In the genomic region with DNA sequence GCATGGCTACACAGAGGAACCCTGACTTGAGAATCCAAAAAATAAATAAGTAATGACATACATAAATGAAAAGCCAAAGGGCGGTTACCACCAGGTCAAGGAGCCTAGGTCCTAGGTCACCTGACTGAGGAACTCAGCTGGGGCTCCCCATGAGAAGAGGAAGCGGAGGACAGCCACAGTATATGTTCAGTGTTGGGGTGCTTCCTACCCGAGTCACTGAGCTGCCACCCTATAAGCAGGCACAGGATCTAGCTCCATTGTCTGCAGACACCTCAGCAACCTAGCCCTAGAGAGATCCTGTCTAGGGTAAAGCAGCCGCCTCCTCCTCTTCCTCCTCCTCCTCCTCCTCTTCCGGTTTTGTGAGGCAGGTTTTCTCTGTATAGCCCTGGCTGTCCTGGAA, we compare ENCODE assay signal across 23 mouse cellular contexts. TPM values are rescaled to one million over a fixed set of nuclear protein-coding genes. Genes with fewer than 3 reads are reported as not detected.
DNase-seq lines count a peak whose midpoint lies in the region.
"Had no signal": no experiment of that assay in that cellular context is flagged by ENCODE, and none has a peak within 500 bp of the region (broad histone marks: within the 10 kb centered on the region; RNA-seq: fewer than 3 reads in every experiment).

No protein-coding gene starts in this region.

- 82% methylated on average over 5 of the region's 5 CpGs for WGBS in limb, embryonic 10.5 days

- peak overlapping the region; percentile 40 for H3K4me3 ChIP-seq in megakaryocyte, embryonic 14.5 days (replicated peaks)
- no peak overlapping the region for H3K4me3 ChIP-seq in limb, embryonic 10.5 days
- H3K4me3 ChIP-seq: embryonic facial prominence, embryonic 15.5 days; heart, embryonic 10.5 days; hindbrain, embryonic 13.5 days; intestine, embryonic 15.5 days; limb, embryonic 13.5 days; liver, embryonic 13.5 days; midbrain, embryonic 12.5 days had no signal

- H3K4me1 ChIP-seq in megakaryocyte, embryonic 14.5 days: peaks cover 26% of the 10 kb centered on the region
- H3K4me1 ChIP-seq in limb, embryonic 10.5 days: peaks cover 76% of the 10 kb centered on the region

- peak; percentile 11 for DNase-seq in 416B (ENCODE audit: low read depth)
- peak; percentile 48 for DNase-seq in A20 (ENCODE audit: low read depth, low spot score)
- peak; percentile 23 for DNase-seq in MEL-GATA-1-ER (ENCODE audit: extremely low read depth, low read depth)
- DNase-seq in left cerebral cortex, adult 8-10 months (ENCODE audit: low spot score in 2 of 2): no peak
- no peak for DNase-seq in limb, embryonic 10.5 days (ENCODE audit: low spot score)
- no peak for DNase-seq in ovary, postnatal 14 days (ENCODE audit: low spot score)
- DNase-seq: adrenal gland, postnatal 14 days; cerebellum, adult 11-12 months; cerebellum, postnatal 14 days; gastrocnemius, postnatal 36 days; kidney, postnatal 36 days; liver, embryonic 13.5 days; lung, embryonic 14.5 days; lung, postnatal 4 days; right cerebral cortex, postnatal 25 days had no signal

- H3K27me3 ChIP-seq in megakaryocyte, embryonic 14.5 days (replicated peaks): peaks cover 4% of the 10 kb centered on the region
- H3K27me3 ChIP-seq in limb, embryonic 10.5 days (ENCODE audit: low read depth, poor library complexity, severe bottlenecking): peaks cover 18% of the 10 kb centered on the region
- H3K27me3 ChIP-seq: embryonic facial prominence, embryonic 15.5 days; intestine, embryonic 15.5 days; liver, embryonic 13.5 days; midbrain, embryonic 12.5 days; Patski had no signal

- peaks cover 22% of the 10 kb centered on the region for H3K36me3 ChIP-seq in megakaryocyte, embryonic 14.5 days (replicated peaks; ENCODE audit: low read length)
- H3K36me3 ChIP-seq in limb, embryonic 10.5 days: peaks cover 92% of the 10 kb centered on the region
- H3K36me3 ChIP-seq: embryonic facial prominence, embryonic 15.5 days; hindbrain, embryonic 13.5 days had no signal

- no peak overlapping the region for H3K27ac ChIP-seq in limb, embryonic 10.5 days
- H3K27ac ChIP-seq: embryonic facial prominence, embryonic 15.5 days; heart, embryonic 10.5 days; hindbrain, embryonic 13.5 days; intestine, embryonic 15.5 days; limb, embryonic 13.5 days; liver, embryonic 13.5 days; midbrain, embryonic 12.5 days had no signal

- H3K9me3 ChIP-seq in megakaryocyte, embryonic 14.5 days: no peaks in the 10 kb centered on the region
- H3K9me3 ChIP-seq in limb, embryonic 10.5 days (replicated peaks): no peaks in the 10 kb centered on the region
- H3K9me3 ChIP-seq: embryonic facial prominence, embryonic 15.5 days; heart, embryonic 10.5 days; hindbrain, embryonic 13.5 days; intestine, embryonic 15.5 days; limb, embryonic 13.5 days; liver, embryonic 13.5 days; midbrain, embryonic 12.5 days had no signal

RNA-seq across cellular contexts. Expression of a gene that starts 41.3 kb away (rescaled TPM):
- 47.0 and 97.4 TPM in 2 replicates for polyA plus RNA-seq in megakaryocyte, embryonic 14.5 days (2012; ENCODE audit: insufficient read depth, low replicate concordance)
- 10 to 100 TPM; 39.9 to 63.6 (median 49.6) TPM for total RNA-seq in left cerebral cortex, adult 8-10 months (2022)
- polyA plus RNA-seq in limb, embryonic 10.5 days (2016; fragmentation: Nextera tagmentation; extraction: Ambion mirVana): 23.2 and 27.2 TPM in 2 replicates

RNA-seq across cellular contexts. Expression of a gene that starts 48.6 kb away (rescaled TPM):
- polyA plus RNA-seq in megakaryocyte, embryonic 14.5 days (2012; ENCODE audit: insufficient read depth, low replicate concordance): 10.4 TPM in 1 of 2 replicates, not detected in the other
- total RNA-seq in left cerebral cortex, adult 8-10 months (2022): 1 to 10 TPM in 1 of 4 experiments, under 1 TPM in 3; 0.43 to 1.2 (median 0.58) TPM
- 18.9 and 21.6 TPM in 2 replicates for polyA plus RNA-seq in limb, embryonic 10.5 days (2016; fragmentation: Nextera tagmentation; extraction: Ambion mirVana)
- polyA plus RNA-seq: Patski had no signal

Comparison
In these comparisons a context has a peak if more than half of its experiments do, and no peak if none do; other contexts are left out.
1. DNase-seq: peak in 416B (single experiment), A20 (single experiment) and MEL-GATA-1-ER (single experiment); none in left cerebral cortex, adult 8-10 months (0 of 2), limb, embryonic 10.5 days (single experiment) and ovary, postnatal 14 days (single experiment).